9 mouse cellular contexts compared by ENCODE assay signal in genomic region chr6:15793602-15794345, GRCm38 (mm10).
A peak's percentile ranks its signal among the peaks of the same experiment; 100 is the strongest.
DNase-seq lines count a peak whose midpoint lies in the region; ATAC-seq and TF ChIP-seq lines count a peak whose summit lies in the region.
"Had no signal": no experiment of that assay in that cellular context is flagged by ENCODE, and none has a peak within 500 bp of the region (broad histone marks: within the 10 kb centered on the region; RNA-seq: fewer than 3 reads in every experiment).

No protein-coding gene starts in this region.

- 15% methylated on average over 8 of the region's 8 CpGs for WGBS in spleen, adult 2 months
- WGBS in stomach, embryonic 15.5 days, result 52% methylated on average over 8 of the region's 8 CpGs
- 73% methylated on average over 8 of the region's 8 CpGs for WGBS in hindbrain, postnatal 0 days

- no peak for TF ChIP-seq CTCF in spleen, adult 2 months (IDR thresholded peaks at IDR 0.05; ENCODE audit: extremely low read depth, insufficient read depth, insufficient read length, insufficient replicate concordance)
- TF ChIP-seq CTCF in hindbrain, postnatal 0 days (IDR thresholded peaks at IDR 0.05; ENCODE audit: low read depth), result no peak

- H3K4me3 ChIP-seq in spleen, adult 2 months (ENCODE audit: extremely low read depth, insufficient read depth, insufficient read length), result peak overlapping the region; percentile 41
- H3K4me3 ChIP-seq in stomach, embryonic 15.5 days (replicated peaks), result no peak overlapping the region
- H3K4me3 ChIP-seq in hindbrain, postnatal 0 days (ENCODE audit: low read length), result no peak overlapping the region
- H3K4me3 ChIP-seq: limb, embryonic 12.5 days had no signal

- H3K4me2 ChIP-seq in stomach, embryonic 15.5 days, result peak overlapping the region; percentile 23; the same call in 1 of the 2 replicates
- H3K4me2 ChIP-seq in hindbrain, postnatal 0 days (ENCODE audit: low read depth, low read length), result no peak overlapping the region
- H3K4me2 ChIP-seq: limb, embryonic 12.5 days had no signal

- no peak overlapping the region for H3K9ac ChIP-seq in stomach, embryonic 15.5 days
- no peak overlapping the region for H3K9ac ChIP-seq in hindbrain, postnatal 0 days (replicated peaks; ENCODE audit: low read length)
- H3K9ac ChIP-seq: limb, embryonic 12.5 days had no signal

- no peaks in the 10 kb centered on the region for H3K27me3 ChIP-seq in spleen, adult 2 months (ENCODE audit: control insufficient read depth, insufficient read depth, low read length)
- no peaks in the 10 kb centered on the region for H3K27me3 ChIP-seq in stomach, embryonic 15.5 days (replicated peaks)
- H3K27me3 ChIP-seq in hindbrain, postnatal 0 days (ENCODE audit: insufficient read depth, low read length), result no peaks in the 10 kb centered on the region
- H3K27me3 ChIP-seq: limb, embryonic 12.5 days had no signal

- TF ChIP-seq POLR2A in spleen, adult 2 months (IDR thresholded peaks at IDR 0.05; ENCODE audit: low read depth, low read length), result no peak

- H3K9me3 ChIP-seq in stomach, embryonic 15.5 days, result no peaks in the 10 kb centered on the region
- no peaks in the 10 kb centered on the region for H3K9me3 ChIP-seq in hindbrain, postnatal 0 days (ENCODE audit: low read length)
- H3K9me3 ChIP-seq: limb, embryonic 12.5 days had no signal

- no peak for ATAC-seq in stomach, embryonic 15.5 days (ENCODE audit: insufficient read depth, low FRiP score, low read depth)
- no peak for ATAC-seq in hindbrain, postnatal 0 days
- no peak for ATAC-seq in erythroblast, adult 5-6 weeks (replicated peaks; ENCODE audit: low FRiP score, poor library complexity, severe bottlenecking)

- peak in 1 of 2 experiments; percentile 11 for DNase-seq in spleen, adult 2 months (ENCODE audit: low read depth in 1 of 2, low spot score in 2 of 2)
- DNase-seq in spleen, adult 12 weeks (ENCODE audit: low spot score), result no peak
- DNase-seq in gastrocnemius, adult 8-10 months (ENCODE audit: low spot score in 2 of 2), result peak; percentile 39 to 41
- DNase-seq in kidney, postnatal 10 days, result peak; percentile 43
- DNase-seq in frontal cortex, postnatal 25 days (ENCODE audit: low spot score in 2 of 2), result no peak
- no peak for DNase-seq in hindbrain, postnatal 0 days (ENCODE audit: low spot score)

- H3K4me1 ChIP-seq in spleen, adult 2 months (ENCODE audit: control insufficient read depth, insufficient read depth, insufficient read length), result peaks cover 11% of the 10 kb centered on the region; the same call in 1 of the 2 replicates
- H3K4me1 ChIP-seq in stomach, embryonic 15.5 days, result no peaks in the 10 kb centered on the region
- peaks cover 5% of the 10 kb centered on the region for H3K4me1 ChIP-seq in hindbrain, postnatal 0 days (ENCODE audit: insufficient read depth, low read length)

- no peaks in the 10 kb centered on the region for H3K36me3 ChIP-seq in spleen, adult 2 months (ENCODE audit: control insufficient read depth, insufficient read depth, low read length)
- no peaks in the 10 kb centered on the region for H3K36me3 ChIP-seq in stomach, embryonic 15.5 days
- no peaks in the 10 kb centered on the region for H3K36me3 ChIP-seq in hindbrain, postnatal 0 days (ENCODE audit: insufficient read depth, low read length)
- H3K36me3 ChIP-seq: limb, embryonic 12.5 days had no signal

- peak overlapping the region; percentile 67 for H3K27ac ChIP-seq in spleen, adult 2 months (ENCODE audit: insufficient read depth, low read length)
- H3K27ac ChIP-seq in stomach, embryonic 15.5 days, result peak overlapping the region; percentile 44; the same call in 1 of the 2 replicates
- no peak overlapping the region for H3K27ac ChIP-seq in hindbrain, postnatal 0 days
- H3K27ac ChIP-seq: limb, embryonic 12.5 days had no signal

Comparison
In these comparisons a context has a peak if more than half of its experiments do, and no peak if none do; other contexts are left out.
1. DNase-seq: peak in gastrocnemius, adult 8-10 months (2 of 2) and kidney, postnatal 10 days (single experiment); none in spleen, adult 12 weeks (single experiment), frontal cortex, postnatal 25 days (0 of 2) and hindbrain, postnatal 0 days (single experiment).